Mouse (Mus musculus) brain, adult 10 weeks (tissue): ENCODE data around the gene Tmem121. TPM values are rescaled to one million over a fixed set of nuclear protein-coding genes. Genes with fewer than 3 reads are reported as not detected.

Experiments used
- polyA plus RNA-seq: library from polyadenylated mRNA; stranded (reverse); fragments of 350-450 nt; fragmentation: Illumina TruSeq; extraction: RNeasy Lipid Tissue Mini Kit (QIAGEN cat#74804); gene quantifications from one replicate; pipeline ENCODE4 v1.2.3, GENCODE M21; 2015; ENCODE audit warnings: low read depth, low replicate concordance

Gene Tmem121
- 18.7 TPM for polyA plus RNA-seq

GRCm38 (mm10) chr12:113185442-113186291 lies at the start of gene Tmem121:
TSS of gene Tmem121 (plus strand) at chr12:113185930.

GRCm38 (mm10) chr12:113139908-113140615 lies 45.7 kb upstream of the Tmem121 start, which contains the start of gene Crip2:
TSS of gene Crip2 (plus strand) at chr12:113140236.

GRCm38 (mm10) chr12:113146112-113147057 lies 39.3 kb upstream of the Tmem121 start, which contains the start of gene Crip1:
TSS of gene Crip1 (plus strand) at chr12:113146316.

GRCm38 (mm10) chr12:113155887-113156539 lies 29.7 kb upstream of the Tmem121 start, which contains the start of gene Tedc1:
TSS of gene Tedc1 (plus strand) at chr12:113156421.

Other genes starting within 250 kb of the Tmem121 start
- gene Nudt14, start 243.8 kb upstream of the Tmem121 start, polyA plus RNA-seq: 16.5 TPM
- gene Btbd6, start 209.4 kb upstream of the Tmem121 start, polyA plus RNA-seq: 65.8 TPM
- 31.8 TPM for gene Brf1, start 185.2 kb upstream of the Tmem121 start, polyA plus RNA-seq
- 71.2 TPM for gene Pacs2, start 171.4 kb upstream of the Tmem121 start, polyA plus RNA-seq
- gene Tex22, start 111.4 kb upstream of the Tmem121 start, polyA plus RNA-seq: not detected
- 40.8 TPM for gene Mta1, start 87.7 kb upstream of the Tmem121 start, polyA plus RNA-seq
- 137 TPM for gene Crip2, start 45.7 kb upstream of the Tmem121 start, polyA plus RNA-seq
- 44.7 TPM for gene Crip1, start 39.6 kb upstream of the Tmem121 start, polyA plus RNA-seq
- 1.2 TPM for gene Tedc1, start 29.5 kb upstream of the Tmem121 start, polyA plus RNA-seq